Mouse (Mus musculus): Measurements from ENCODE around the gene Ggt7.

GRCm38 (mm10) chr2:155502596-155502995, 15.4 kb downstream of the Ggt7 start:
- no peak for TF ChIP-seq POLR2A (IDR thresholded peaks at IDR 0.05; ENCODE audit: borderline replicate concordance, extremely low read depth, insufficient read depth, insufficient read length, poor library complexity, severe bottlenecking)
- no peak for TF ChIP-seq CTCF (IDR thresholded peaks at IDR 0.05; ENCODE audit: borderline replicate concordance, extremely low read depth, insufficient read depth, insufficient read length)
